Mouse (Mus musculus) liver, embryonic 14.5 days (tissue): ENCODE data around the gene Abhd17c. TPM values are rescaled to one million over a fixed set of nuclear protein-coding genes. Genes with fewer than 3 reads are reported as not detected.
"Not testable (repeated sequence)": the region's sequence is repeated elsewhere in the genome, so short reads cannot be mapped to it uniquely, and the experiment has no call there.

ENCODE experiments used
- ATAC-seq: fragments of 200-750 bp; cut with Nextera tagmentation; 2 replicates; pipeline ENCODE4 v1.8.0; 2017; ENCODE audit warnings: moderate number of reproducible peaks, mild to moderate bottlenecking, moderate library complexity; ENCODE audit not compliant: insufficient read depth
- DNase-seq, 3 experiments: peaks; one replicate each; pipeline ENCODE4 v3.0.0-alpha.2; 2012 to 2013; ENCODE audit warnings: low read depth in 3 of 3, low spot score in 3 of 3
- H3K27ac ChIP-seq: fragments of 300-500 bp; sonication (generic); 2 replicates; pipeline ENCODE4 v1.5.1; 2014; ENCODE audit warnings: moderate library complexity, mild to moderate bottlenecking, control low read depth, inconsistent platforms
- H3K27me3 ChIP-seq: fragments of 300-500 bp; sonication (generic); 2 replicates; pipeline ENCODE4 v1.6.1; 2014; ENCODE audit warnings: mild to moderate bottlenecking, low read length, moderate library complexity; ENCODE audit not compliant: control insufficient read depth, insufficient read depth
- H3K36me3 ChIP-seq: fragments of 300-500 bp; sonication (generic); replicated peaks from 2 replicates; pipeline ENCODE4 v1.6.1; 2014; ENCODE audit warnings: low read depth; ENCODE audit not compliant: control insufficient read depth, insufficient read depth
- H3K4me1 ChIP-seq, 2 experiments: fragments of 200-500 bp in 1 of 2; fragments of 300-500 bp in 1 of 2; sonication (generic) in 1 of 2; replicated peaks; 2 replicates each; pipeline ENCODE4 v1.6.1; 2012 to 2014; ENCODE audit warnings: antibody characterized with exemption in 1 of 2, inconsistent platforms in 1 of 2, low read length in 1 of 2; ENCODE audit not compliant: control insufficient read depth in 2 of 2, insufficient read depth in 2 of 2
- H3K4me2 ChIP-seq: fragments of 300-500 bp; sonication (generic); 2 replicates; pipeline ENCODE4 v1.6.1; 2014; ENCODE audit warnings: low read depth, mild to moderate bottlenecking, control low read depth, moderate library complexity
- H3K4me3 ChIP-seq, 2 experiments: fragments of 200-500 bp in 1 of 2; fragments of 300-500 bp in 1 of 2; sonication (generic) in 1 of 2; 2 replicates each; pipeline ENCODE4 v1.5.1; 2012 to 2014; ENCODE audit warnings: low read depth in 2 of 2, low read length in 2 of 2, mild to moderate bottlenecking in 2 of 2, control low read depth in 1 of 2, inconsistent platforms in 1 of 2, moderate library complexity in 1 of 2; ENCODE audit not compliant: insufficient read depth in 1 of 2
- H3K9ac ChIP-seq: fragments of 300-500 bp; sonication (generic); replicated peaks from 2 replicates; pipeline ENCODE4 v1.6.1; 2014; ENCODE audit warnings: mild to moderate bottlenecking, control low read depth, moderate library complexity
- H3K9me3 ChIP-seq: fragments of 300-500 bp; sonication (generic); 2 replicates; pipeline ENCODE4 v1.6.1; 2016; ENCODE audit warnings: low read length, mixed read lengths; ENCODE audit not compliant: control insufficient read depth
- CTCF ChIP-seq: IDR thresholded peaks from 2 replicates; pipeline ENCODE4 v1.5.1; 2016; ENCODE audit warnings: antibody characterized with exemption, low read depth, control low read depth
- EP300 ChIP-seq: IDR thresholded peaks from 2 replicates; pipeline ENCODE4 v1.6.1; 2016; ENCODE audit warnings: antibody characterized with exemption, low read depth
- WGBS: fragments of 180-500 bp; shearing (Covaris S2); extraction: QIAGEN DNeasy Blood & Tissue Kit; methylation state at CpG from one replicate; pipeline ENCODE4 v1.1.7; 2014; ENCODE audit not compliant: insufficient replicate concordance; 5-methylcytosine and 5-hydroxymethylcytosine counted together
- polyA plus RNA-seq, 2 experiments: library from polyadenylated mRNA; depleted of rRNA in 1 of 2; stranded (reverse) in 1 of 2; unstranded in 1 of 2; fragments of >200 nt; fragmentation: Nextera tagmentation in 1 of 2; extraction: Ambion mirVana in 1 of 2; gene quantifications; 2 replicates each; pipeline versions ENCODE4 v1.2.1 to v1.2.3; 2012 to 2014

Gene Abhd17c
- polyA plus RNA-seq, 2 experiments: 13.0 to 15.1 TPM

GRCm38 (mm10) chr7:84132704-84133103, 19.0 kb downstream of the Abhd17c start:
- no peak for DNase-seq
- Histone ChIP-seq H3K9me3 (no peaks in the 10 kb centered on the region), H3K9ac (no peak overlapping the region), H3K27me3 (no peaks in the 10 kb centered on the region), H3K4me3 (no peak overlapping the region), H3K4me2 (no peak overlapping the region), H3K4me1 (peaks cover 0 to 24% of the 10 kb centered on the region in 2 experiments; a peak in 2 of 4 replicates), H3K36me3 (no peaks in the 10 kb centered on the region), H3K27ac (no peak overlapping the region)
- WGBS: 36% methylated on average over 1 of the region's 1 CpGs
- ATAC-seq: no peak
- TF ChIP-seq CTCF (no peak), EP300 (no peak)

GRCm38 (mm10) chr7:84131736-84132135, 20.0 kb downstream of the Abhd17c start:
- Histone ChIP-seq H3K9me3 (no peaks in the 10 kb centered on the region), H3K4me1 (peaks cover 0 to 21% of the 10 kb centered on the region in 2 experiments; a peak in 2 of 4 replicates), H3K4me3 (no peak overlapping the region), H3K27me3 (no peaks in the 10 kb centered on the region), H3K27ac (no peak overlapping the region), H3K36me3 (no peaks in the 10 kb centered on the region), H3K9ac (no peak overlapping the region), H3K4me2 (no peak overlapping the region)
- 73% methylated on average over 4 of the region's 4 CpGs for WGBS
- TF ChIP-seq CTCF: no peak
- TF ChIP-seq EP300: no peak
- no peak for DNase-seq
- no peak for ATAC-seq

GRCm38 (mm10) chr7:84128661-84129060, 23.0 kb downstream of the Abhd17c start:
- H3K9me3 ChIP-seq: no peaks in the 10 kb centered on the region
- ATAC-seq (no peak), DNase-seq (no peak)
- WGBS: 79% methylated on average over 8 of the region's 8 CpGs
- H3K4me3 ChIP-seq: no peak overlapping the region
- H3K27me3 ChIP-seq: no peaks in the 10 kb centered on the region
- no peaks in the 10 kb centered on the region for H3K36me3 ChIP-seq
- H3K27ac ChIP-seq: no peak overlapping the region
- H3K9ac ChIP-seq: no peak overlapping the region
- H3K4me2 ChIP-seq: no peak overlapping the region
- no peak for TF ChIP-seq EP300
- peaks cover 0 to 13% of the 10 kb centered on the region in 2 experiments; a peak in 2 of 4 replicates for H3K4me1 ChIP-seq

GRCm38 (mm10) chr7:84125730-84126129, 26.0 kb downstream of the Abhd17c start:
- H3K4me3 ChIP-seq: no peak overlapping the region
- H3K27me3 ChIP-seq: no peaks in the 10 kb centered on the region
- no peaks in the 10 kb centered on the region for H3K36me3 ChIP-seq
- no peaks in the 10 kb centered on the region for H3K9me3 ChIP-seq
- peaks cover 0 to 15% of the 10 kb centered on the region in 2 experiments; a peak in 3 of 4 replicates for H3K4me1 ChIP-seq
- no peak overlapping the region for H3K9ac ChIP-seq
- TF ChIP-seq CTCF (no peak), EP300 (no peak)
- 55% methylated on average over 1 of the region's 1 CpGs for WGBS
- no peak for DNase-seq
- no peak overlapping the region for H3K27ac ChIP-seq
- H3K4me2 ChIP-seq: no peak overlapping the region
- no peak for ATAC-seq

GRCm38 (mm10) chr7:84123651-84124050, 28.0 kb downstream of the Abhd17c start:
- H3K4me3 ChIP-seq, H3K4me2 ChIP-seq, H3K36me3 ChIP-seq, H3K9me3 ChIP-seq, H3K9ac ChIP-seq, ATAC-seq, H3K27me3 ChIP-seq, DNase-seq, H3K27ac ChIP-seq: not testable (repeated sequence)
- peaks cover 0 to 10% of the 10 kb centered on the region in 2 experiments; a peak in 3 of 4 replicates for H3K4me1 ChIP-seq
- 71% methylated on average over 3 of the region's 4 CpGs for WGBS
